Mouse (Mus musculus): ENCODE data around the gene Dok1.

Dok1 gene

DNA sequence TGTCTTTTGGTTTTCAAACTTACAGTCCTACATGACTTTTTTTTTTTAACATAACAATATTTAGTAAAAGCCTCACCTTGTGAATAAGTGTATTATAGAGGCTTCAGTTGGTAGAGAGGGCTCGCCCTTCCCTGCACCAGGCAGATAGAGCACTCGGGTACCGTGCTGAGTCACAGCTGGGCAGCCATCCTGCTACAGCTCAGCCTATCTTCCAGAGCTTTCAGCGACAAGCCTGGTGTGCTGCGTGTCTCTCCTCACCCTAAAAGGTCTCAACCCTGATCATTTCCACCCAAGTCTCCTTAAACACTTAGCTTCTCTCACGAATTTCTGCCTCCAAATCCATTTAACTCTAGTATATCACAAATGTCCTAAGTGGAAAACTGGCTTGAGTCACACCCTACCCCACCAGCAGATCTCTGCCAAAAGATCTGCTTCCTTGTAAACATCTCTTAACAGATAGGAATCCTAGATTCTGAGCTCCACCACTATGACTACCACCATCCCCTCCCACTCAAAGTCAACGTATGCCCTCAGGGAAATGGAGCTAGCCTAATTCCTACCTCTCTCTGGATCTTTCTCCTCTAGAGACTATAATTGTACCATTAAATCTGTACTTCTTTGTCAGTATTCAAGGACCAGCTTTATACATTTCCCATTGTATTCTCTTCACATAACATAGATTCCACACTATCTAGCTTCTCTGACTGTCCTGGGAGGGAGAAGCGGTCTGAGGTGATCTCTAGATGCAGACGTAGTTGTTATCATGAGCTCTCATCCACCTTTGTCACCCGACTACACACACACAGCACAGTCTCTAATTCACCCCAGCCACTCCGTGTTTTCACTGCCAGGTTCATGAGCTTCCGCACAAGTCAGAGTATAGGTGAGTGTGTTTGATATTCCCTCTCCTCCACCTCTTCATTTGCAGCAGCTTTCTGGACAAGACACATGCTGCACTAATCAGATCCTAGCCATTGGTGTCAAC is 18.5 kb downstream of the Dok1 start:
- DNase-seq (ENCODE audit: low spot score in 2 of 2) = no peak

DNA sequence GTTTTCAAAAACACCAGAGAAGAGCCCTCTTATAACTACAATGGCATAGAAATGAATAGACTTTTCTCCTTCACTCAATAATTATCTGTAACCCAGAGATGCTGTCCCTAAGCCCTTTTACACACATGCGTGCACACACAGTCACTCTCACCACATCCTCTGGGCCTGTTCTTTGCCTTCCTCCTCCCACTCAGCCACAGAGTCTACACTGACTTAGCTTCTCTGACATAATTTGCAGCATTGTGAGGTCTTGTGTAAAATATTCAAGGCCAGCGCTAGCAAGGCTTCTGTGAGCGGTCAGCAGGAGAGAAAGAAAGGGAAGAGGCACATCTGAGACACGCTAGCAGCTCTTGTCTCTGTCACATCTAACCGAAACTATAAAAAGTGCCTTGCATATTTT is 19.8 kb downstream of the Dok1 start:
- DNase-seq (ENCODE audit: low spot score in 2 of 2) = no peak

DNA sequence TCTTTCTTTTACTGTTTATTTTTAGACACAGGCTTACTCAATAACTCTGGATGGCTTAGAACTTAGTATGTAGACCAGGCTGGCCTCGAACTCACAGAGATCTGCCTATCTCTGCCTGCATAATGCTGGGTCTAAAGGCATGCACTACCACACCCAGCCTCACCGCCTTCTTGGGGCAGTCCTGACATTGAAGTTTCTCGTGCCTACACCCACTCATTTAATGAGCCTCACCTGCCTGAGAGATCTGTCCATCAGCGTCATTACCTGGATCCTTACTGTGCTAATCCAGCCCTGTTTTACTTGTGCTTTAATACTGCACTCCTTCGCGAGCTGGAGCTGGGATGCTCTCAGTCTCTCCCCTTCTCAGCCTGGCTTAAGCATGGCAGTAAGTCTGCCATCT is 21.5 kb downstream of the Dok1 start:
- no peak for DNase-seq (ENCODE audit: low spot score in 2 of 2)

DNA sequence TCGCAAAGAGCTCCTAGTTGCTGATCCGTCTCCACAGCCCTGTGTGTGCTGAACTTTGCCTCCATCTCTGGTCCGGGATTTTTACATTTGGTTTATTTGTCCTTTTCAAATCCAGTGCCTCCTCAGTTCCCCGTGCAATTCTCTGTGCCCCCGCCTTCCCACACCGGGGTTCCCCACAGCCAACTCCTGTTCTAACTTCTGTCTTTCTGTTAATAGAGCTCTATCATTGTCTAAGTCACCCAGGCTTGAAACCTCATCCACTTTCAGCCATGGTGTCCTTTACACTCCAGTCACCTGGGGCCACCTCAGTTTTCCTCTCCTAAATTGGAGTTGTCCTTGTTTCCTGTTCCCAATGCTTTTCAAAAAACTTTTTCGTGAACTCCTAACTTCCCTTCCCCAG is 22.0 kb downstream of the Dok1 start:
- no peak for DNase-seq (ENCODE audit: low spot score in 2 of 2)

DNA sequence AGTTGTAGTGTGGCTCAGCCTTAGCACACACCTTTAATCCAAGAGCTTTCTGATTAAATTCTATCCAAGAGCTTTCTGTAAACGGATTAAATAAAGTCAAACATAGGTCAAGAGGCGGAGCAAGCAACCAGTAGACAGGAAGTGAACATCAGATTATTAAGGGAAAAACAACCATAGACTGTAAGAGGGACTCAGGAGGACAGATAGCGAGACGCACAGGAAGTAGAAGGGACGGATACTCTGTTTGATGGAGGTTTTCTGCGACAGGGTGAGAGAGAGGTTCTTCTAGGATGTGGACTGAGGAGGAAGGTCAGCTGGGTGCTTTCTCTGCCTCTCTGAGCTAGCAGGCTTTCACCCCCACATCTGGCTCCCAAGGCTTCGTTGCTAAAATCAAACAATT is 23.3 kb downstream of the Dok1 start:
- DNase-seq (ENCODE audit: low spot score in 2 of 2) = no peak

DNA sequence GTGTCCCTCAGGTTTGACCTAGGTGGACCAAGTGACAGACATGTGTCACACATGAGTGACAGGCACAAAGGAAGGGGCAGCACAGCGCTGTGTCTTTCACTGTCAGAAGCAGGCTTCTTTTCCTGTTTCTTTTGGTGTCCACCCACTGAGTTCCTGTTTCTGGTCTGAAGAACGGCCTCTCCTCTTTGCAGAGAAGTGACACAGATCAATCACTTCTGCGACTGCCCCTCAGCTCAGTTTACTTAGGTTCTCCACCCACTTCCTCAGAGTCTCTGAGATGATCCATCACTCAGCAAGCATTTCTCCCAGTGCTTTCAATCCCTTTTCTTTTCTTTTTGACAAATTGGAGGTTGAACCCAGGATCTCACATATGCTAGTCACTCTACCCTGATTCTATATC is 24.6 kb downstream of the Dok1 start:
- DNase-seq (ENCODE audit: low spot score in 2 of 2) = no peak

DNA sequence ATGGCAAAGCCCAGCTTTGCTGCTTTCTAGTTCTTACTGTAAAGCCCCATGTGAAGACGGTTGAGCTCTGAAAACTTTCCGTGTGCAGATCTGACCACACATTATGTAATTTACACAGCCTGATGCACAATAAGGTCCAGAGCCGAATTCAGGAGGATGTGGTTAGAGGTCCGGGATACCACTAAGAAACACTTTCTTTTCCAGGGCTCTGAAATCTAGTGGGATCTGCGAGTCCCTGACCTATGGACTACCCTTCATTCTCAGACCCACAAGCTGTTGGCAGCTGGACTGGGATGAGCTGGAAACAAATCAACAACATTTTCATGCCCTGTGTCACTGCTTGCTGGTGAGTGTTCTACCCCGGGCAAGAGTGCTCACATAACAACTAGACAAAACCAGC is 27.2 kb downstream of the Dok1 start:
- no peak for DNase-seq (ENCODE audit: low spot score in 2 of 2)

DNA sequence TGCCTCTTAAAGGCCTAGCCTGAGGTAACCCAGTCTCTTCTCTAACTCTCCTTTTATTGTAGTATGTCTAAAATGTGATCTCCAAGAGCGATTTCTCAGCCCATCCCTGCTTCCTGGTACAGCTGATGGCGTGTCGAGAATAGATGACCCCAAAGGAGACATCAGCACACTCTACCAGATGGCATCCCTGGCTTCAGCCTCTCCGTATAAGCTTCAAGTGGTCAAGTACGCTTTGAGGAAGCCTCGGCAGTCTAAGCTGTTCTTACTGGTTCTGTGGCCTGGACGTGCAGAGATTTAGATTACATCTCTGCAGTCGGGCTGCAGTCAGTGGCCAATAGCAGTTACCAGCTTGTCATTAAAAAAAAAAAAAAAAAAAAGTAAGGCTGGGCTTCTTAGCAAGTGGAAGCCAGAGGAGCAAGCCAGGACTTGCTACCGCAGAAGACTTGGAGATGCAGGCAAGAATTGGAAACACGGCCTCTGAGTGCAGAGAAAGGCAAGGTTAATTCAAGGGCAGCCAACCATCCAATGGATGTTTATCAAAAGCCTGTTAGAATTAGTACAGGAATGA is 27.7 kb downstream of the Dok1 start:
- DNase-seq (ENCODE audit: low spot score in 2 of 2) = no peak

DNA sequence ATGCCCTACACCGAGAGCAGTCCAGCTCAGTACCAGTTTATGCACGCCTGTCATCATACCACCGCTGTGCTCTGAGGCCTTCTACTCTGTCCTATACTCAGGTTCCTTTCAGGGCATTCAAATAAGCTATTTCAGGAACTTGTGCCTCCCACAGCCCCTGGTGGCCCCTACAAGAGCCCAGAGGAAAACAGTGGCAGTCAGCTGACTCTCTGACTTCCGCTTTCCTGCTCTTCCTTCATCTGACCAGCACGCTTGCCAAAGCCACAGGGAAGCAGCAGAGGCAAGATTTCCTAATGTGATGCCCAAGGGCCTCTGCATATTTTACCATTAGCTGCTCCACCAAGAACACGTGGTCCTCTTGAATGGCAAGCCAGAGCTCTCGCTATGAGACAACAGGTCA is 28.4 kb downstream of the Dok1 start:
- peak in 1 of 2 experiments; percentile 35 for DNase-seq (ENCODE audit: low spot score in 2 of 2)

DNA sequence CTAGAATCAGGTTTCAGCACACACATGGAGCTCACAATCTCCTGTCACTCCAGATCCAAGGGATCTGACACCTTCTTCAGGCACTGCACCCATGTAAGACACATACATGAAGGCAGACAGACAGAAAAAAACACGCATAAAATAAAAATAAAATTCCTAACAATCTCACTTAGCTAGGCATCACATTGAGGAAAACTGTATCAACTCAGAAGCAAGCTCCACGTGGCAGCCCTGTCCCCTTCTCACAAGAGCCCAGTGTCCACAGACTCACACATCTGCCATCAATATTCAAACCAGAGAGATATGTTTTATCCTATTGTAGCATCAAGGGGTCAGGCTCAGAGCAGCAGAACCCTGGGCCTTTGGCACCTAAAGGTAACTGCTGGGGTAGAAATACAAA is 29.0 kb downstream of the Dok1 start:
- DNase-seq (ENCODE audit: low spot score in 2 of 2) = no peak

DNA sequence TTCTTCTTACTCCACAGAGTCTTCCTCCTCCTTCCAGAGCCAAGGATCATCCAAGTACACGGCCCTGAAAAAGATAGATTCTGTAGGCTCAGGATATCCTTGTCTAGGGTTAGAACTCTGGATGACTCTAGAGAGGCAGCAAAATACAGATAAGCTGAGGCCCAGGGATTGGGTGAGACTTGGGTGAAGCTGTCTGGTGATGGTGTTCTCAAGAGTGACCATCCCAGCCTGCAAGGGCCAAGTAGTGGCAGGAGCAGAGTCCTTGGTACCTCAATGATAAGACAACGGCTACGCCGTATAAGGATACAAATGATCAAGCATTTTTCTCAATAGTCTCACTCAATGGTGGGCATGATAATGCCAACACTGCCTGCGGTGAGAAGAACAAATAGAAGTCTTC is 29.4 kb downstream of the Dok1 start:
- no peak for DNase-seq (ENCODE audit: low spot score in 2 of 2)

DNA sequence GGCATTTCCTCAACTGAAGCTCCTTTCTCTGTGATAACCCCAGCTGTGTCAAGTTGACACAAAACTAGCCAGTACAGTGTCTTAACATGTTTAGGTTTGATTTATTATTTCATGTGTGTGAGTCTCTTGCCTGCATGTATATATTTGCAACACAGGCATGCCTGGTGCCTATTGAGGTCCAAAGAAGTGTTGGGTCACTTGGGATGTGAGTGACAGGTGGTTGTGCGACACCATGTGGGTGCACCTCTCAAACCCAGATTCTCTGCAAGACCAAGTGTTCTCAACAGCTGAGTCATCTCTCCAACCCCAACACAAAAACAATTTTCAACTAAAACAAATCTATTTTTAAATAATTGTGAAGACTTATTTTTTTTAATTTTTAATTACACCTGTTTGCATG is 30.2 kb downstream of the Dok1 start:
- no peak for DNase-seq (ENCODE audit: low spot score in 2 of 2)

DNA sequence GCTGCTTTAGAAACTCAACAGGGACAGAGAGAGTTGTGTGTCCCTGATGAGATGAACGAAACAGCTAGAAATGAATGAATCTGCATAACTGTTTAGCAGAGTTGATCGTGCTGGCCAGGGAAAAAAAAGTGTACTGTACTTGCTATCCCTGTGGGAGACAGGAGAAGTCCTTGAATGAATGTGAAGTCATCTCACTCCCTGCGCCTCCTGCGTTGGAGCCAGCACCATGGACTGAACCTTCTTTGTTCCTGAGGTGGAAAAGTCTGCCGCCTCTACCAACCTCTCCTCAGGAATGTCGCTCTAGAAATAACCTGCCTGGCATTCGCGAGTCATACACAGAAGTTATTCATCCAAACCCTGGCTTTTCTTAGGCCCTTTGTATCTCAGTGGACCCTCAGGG is 33.3 kb downstream of the Dok1 start:
- no peak for DNase-seq (ENCODE audit: low spot score in 2 of 2)

DNA sequence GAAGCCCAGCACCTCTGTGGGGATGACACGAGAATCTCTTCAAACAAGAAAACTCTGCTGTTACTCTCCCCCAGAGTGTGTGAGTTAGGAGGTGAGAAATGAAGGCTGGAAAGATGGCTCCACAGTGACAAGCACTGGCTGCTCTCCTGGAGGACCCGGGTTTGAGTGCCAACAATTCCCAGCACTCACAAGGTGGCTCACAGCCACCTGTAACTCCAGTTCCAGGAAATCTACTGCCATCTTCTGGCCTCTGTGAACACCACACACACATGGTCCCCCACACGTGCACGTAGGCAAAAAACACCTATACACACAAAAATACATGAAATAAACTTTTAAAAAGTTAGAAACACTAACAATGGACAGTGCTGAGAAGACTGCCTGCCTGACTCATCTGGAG is 34.9 kb downstream of the Dok1 start:
- no peak for DNase-seq (ENCODE audit: low spot score in 2 of 2)

DNA sequence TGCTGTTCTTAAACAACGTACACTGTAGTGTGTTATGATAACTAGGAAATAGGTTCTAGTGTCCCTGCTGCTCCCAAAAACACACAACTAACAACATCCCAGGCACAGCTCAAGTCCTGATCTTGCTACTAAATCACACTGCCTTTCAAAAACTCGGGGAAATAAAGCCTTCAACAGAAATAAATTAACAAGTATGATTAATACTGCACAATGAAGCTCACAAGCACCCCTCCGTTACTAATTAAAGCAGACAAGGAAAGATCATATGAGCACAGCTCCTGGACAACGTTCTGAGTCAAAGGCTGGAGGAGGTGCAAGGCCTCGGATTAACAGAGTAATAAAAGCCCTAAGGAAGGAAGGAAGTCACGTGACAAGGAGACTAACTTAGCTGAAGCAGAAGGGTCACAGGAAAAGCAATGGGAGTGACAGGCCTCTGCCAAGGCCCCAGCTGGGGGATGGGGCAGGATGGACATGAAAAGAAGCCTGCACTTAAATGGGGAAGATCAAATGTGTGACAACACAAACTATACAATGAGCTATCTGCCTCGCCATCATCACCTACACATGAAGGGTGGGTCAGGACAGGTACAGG is 35.7 kb downstream of the Dok1 start:
- peak; percentile 24 to 33 for DNase-seq (ENCODE audit: low spot score in 2 of 2)

DNA sequence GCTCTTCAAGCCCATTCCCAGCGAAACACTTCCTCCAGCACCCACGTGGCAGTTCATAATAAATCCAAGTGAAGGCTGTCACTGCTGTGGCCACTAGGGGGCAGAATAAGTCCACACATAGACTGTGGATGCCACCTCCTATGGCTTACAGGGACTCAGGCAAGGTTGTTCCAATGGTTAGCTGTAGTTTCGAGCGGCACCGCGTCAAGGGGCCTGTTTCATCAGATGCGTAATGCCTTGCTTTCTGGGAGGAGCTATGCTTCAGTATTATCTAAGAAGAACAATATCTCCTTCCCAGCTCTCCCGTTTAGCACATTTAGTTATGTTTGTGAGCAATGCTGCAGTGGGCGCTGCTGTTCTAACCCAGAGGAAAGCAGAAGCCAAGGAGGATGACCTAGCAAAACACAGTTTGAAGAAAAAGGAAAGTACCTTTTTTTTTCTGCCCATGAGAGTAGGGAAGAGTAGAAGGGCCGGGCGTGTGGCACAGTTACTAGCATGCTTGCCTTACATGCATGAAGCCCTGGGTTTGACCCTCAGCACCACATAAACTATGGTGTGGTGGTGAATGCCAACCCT is 36.4 kb downstream of the Dok1 start:
- peak; percentile 88 to 90 for DNase-seq (ENCODE audit: low spot score in 2 of 2)

DNA sequence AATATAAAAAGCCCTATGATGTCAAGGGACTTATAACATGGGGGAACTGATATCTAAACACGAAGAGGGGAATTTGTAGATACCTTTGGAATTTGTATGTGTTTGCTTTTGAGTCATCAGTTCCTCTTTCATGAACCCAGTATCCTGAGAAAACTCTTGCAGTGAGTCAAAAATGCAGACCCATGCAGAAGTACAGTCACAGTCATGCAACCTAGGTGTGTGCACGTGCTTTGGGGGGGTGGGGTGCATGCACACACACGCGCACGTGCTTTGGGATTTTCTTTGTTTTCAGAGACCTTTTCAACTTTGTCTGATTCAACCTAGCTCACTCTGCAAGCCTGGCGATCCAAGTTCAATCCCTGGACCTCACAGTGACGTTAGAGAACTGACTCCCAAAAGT is 38.9 kb downstream of the Dok1 start:
- DNase-seq (ENCODE audit: low spot score in 2 of 2) = no peak

DNA sequence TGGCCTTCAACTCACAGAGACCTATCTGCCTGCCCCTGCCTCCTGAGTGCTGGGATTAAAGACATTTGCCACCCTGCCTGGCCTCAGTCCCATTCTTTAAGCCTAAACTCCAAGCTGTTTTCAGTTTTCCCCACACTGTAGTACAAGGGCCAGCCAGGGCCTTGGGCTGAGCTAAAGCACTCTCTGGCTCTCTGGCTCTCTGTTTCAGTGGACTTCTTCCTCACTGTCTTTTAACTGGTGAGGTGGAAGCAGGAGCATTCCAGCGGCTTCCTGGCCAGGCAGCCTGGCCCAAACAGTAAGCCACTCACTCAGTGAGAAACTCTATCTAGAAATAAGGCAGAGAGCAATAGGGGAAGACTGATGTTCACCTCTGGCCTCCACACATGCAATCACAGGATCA is 39.6 kb downstream of the Dok1 start:
- no peak for DNase-seq (ENCODE audit: low spot score in 2 of 2)

DNA sequence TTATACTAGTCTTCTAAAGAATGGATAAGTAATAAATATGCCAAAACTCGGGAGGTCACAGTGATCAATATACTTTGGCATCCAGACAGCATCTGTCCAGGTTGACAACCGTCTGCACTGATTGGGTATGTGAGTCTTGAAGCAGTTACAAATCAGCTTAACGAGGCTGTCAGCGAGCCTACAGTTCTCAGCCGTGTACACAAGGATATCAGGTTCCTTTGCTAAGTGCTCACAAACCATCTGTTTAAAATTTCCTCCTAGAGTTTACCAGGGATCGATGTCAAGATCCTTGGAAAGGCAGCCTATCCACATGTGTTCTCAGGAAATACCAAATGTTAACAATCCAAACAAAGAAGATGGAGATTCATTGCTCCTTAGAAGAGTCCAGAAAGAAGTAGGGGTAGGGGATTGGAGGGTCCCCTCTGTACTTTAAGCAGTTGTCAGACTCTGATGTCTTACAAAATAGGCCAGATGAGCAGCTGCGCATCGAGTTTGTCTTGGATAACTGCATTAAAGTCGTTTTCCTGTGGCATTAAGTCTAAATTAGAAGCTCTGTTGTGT is 45.8 kb downstream of the Dok1 start:
- DNase-seq (ENCODE audit: low spot score in 2 of 2) = no peak

Measured in frontal cortex, postnatal 10 days (tissue).